Mouse (Mus musculus) macrophage (primary cell): ENCODE results near the gene Sox18. TPM values are rescaled to one million over a fixed set of nuclear protein-coding genes. Genes with fewer than 3 reads are reported as not detected.

Experiments used
- H3K27ac ChIP-seq: fragments of 350-480 bp; formaldehyde crosslinking; 2 replicates; pipeline ENCODE4 v1.9.0; 2021
- H3K36me3 ChIP-seq: fragments of 350-480 bp; formaldehyde crosslinking; 2 replicates; pipeline ENCODE4 v1.9.0; 2021; ENCODE audit errors: inconsistent target
- H3K4me3 ChIP-seq: fragments of 350-480 bp; formaldehyde crosslinking; 2 replicates; pipeline ENCODE4 v1.9.0; 2021; ENCODE audit errors: inconsistent target
- H3K79me2 ChIP-seq: fragments of 350-480 bp; formaldehyde crosslinking; 2 replicates; pipeline ENCODE4 v1.9.0; 2021; ENCODE audit errors: inconsistent target
- WGBS: methylation state at CpG from one replicate; pipeline ENCODE4 v1.1.7; 2026; ENCODE audit warnings: inconsistent platforms; ENCODE audit not compliant: missing documents; 5-methylcytosine and 5-hydroxymethylcytosine counted together
- polyA plus RNA-seq: library from polyadenylated mRNA; stranded (reverse); fragments of 250-400 nt; gene quantifications from 3 replicates; pipeline ENCODE4 v1.2.4, GENCODE M21; 2018; ENCODE audit warnings: inconsistent platforms
- total RNA-seq, 78 experiments: library from RNA; depleted of rRNA; stranded (reverse); fragments of 250-400 nt; gene quantifications; 1 replicate in 9 of 78; 2 replicates in 24 of 78; 3 replicates in 43 of 78; 4 replicates in 2 of 78; pipeline ENCODE4 v1.2.4; 2018; ENCODE audit warnings: inconsistent platforms in 56 of 78

Gene Sox18
- not detected for total RNA-seq (2018; cell fraction: chromatin; rRNA removed)
- not detected for total RNA-seq (2018; cell fraction: cytosol; rRNA removed)
- total RNA-seq (2018; cell fraction: nucleus; rRNA removed): not detected
- polyA plus RNA-seq: 0.15 TPM in 1 of 3 replicates, not detected in the others

- WGBS: 4% methylated on average over 39 of the region's 43 CpGs
- no peak within 1 kb of the TSS for H3K27ac ChIP-seq
- no peaks in the 10 kb centered on the region for H3K36me3 ChIP-seq
- H3K79me2 ChIP-seq: no peaks in the 10 kb centered on the region
- H3K4me3 ChIP-seq: no peak within 1 kb of the TSS
Measured at GRCm38 (mm10) chr2:181671326-181671725, at the start of gene Sox18. TSS of gene Sox18 (minus strand) at chr2:181671640.

GRCm38 (mm10) chr2:181721200-181721599 is 49.8 kb upstream of the Sox18 start:
- Histone ChIP-seq H3K4me3 (no peak overlapping the region), H3K36me3 (no peaks in the 10 kb centered on the region), H3K27ac (no peak overlapping the region), H3K79me2 (no peaks in the 10 kb centered on the region)

DNA sequence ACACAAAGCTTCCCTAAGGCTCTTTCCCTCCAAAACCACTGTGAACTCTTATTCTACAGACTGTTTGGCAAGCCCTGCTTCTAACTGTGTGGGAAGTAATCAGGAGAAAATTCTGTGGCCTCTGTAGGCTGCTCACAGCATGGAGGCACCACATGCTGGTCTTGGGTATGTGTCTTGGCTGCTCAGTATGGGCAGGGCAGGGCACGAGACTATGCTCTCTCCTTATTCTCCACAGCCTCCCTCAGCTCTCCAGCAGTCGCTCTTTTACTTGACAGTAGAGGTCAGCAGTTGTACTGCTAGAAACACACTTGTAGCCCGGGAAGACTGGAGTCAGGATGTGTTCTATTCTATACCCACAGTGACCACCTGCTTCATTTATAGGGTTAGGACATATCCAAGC is 48.6 kb upstream of the Sox18 start:
- no peak overlapping the region for H3K4me3 ChIP-seq
- no peak overlapping the region for H3K27ac ChIP-seq
- no peaks in the 10 kb centered on the region for H3K36me3 ChIP-seq
- WGBS: 67% methylated on average over 3 of the region's 3 CpGs
- no peaks in the 10 kb centered on the region for H3K79me2 ChIP-seq

DNA sequence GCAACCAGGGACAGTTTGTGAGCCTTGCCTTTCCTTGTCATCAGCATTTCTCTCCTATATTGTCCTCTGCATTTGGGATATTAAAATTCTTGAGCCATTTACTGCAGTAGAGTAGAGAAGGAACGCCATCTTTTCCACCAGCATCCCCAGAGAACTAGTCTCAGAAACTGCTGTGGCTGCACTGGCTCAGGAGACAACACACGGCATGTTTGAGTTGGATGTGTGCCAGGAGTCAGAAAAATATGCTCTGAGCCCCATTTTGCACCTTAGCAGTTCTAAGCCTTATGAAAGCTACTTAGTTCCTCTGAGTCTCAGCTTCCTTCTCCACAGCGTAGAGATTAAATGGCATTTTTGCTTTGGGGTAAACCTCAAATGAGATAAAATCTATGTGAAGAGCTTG is 45.6 kb upstream of the Sox18 start:
- WGBS: 33% methylated on average over 3 of the region's 3 CpGs
- no peak overlapping the region for H3K27ac ChIP-seq
- no peaks in the 10 kb centered on the region for H3K79me2 ChIP-seq
- H3K36me3 ChIP-seq: no peaks in the 10 kb centered on the region
- no peak overlapping the region for H3K4me3 ChIP-seq

- Histone ChIP-seq H3K27ac (no peak overlapping the region), H3K79me2 (no peaks in the 10 kb centered on the region), H3K4me3 (no peak overlapping the region), H3K36me3 (no peaks in the 10 kb centered on the region)
- 80% methylated on average over 3 of the region's 3 CpGs for WGBS
Measured at GRCm38 (mm10) chr2:181715382-181715781, 43.9 kb upstream of the Sox18 start.

DNA sequence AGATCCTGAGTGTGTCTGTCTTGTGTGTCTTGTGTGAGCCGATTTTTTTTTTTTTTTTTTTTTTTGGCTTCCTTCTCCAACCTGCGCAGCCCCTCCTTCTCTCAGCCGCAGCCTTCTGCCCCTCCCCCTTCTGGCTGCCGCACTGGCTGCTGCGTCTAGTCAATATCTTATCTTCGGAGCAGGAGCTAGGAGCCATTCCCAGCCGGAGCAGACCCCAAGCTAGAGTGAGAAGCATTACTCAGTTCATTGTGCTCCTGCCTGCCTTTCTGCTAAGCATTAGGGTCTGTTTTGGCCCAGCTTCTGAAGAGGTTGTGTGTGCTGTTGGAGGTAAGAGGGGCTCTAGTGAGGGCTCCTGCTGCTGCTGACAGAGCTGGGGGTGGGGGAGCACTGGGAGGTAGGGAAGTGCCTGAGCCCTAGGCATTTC is 43.5 kb upstream of the Sox18 start, which contains the start of gene Oprl1:
Gene Oprl1, plus strand, starts transcription at position 114 of the 424 bp plus-strand sequence.
- 3% methylated on average over 6 of the region's 7 CpGs for WGBS
- no peaks in the 10 kb centered on the region for H3K36me3 ChIP-seq
- H3K27ac ChIP-seq: no peak within 1 kb of the TSS
- H3K79me2 ChIP-seq: no peaks in the 10 kb centered on the region
- H3K4me3 ChIP-seq: no peak within 1 kb of the TSS

DNA sequence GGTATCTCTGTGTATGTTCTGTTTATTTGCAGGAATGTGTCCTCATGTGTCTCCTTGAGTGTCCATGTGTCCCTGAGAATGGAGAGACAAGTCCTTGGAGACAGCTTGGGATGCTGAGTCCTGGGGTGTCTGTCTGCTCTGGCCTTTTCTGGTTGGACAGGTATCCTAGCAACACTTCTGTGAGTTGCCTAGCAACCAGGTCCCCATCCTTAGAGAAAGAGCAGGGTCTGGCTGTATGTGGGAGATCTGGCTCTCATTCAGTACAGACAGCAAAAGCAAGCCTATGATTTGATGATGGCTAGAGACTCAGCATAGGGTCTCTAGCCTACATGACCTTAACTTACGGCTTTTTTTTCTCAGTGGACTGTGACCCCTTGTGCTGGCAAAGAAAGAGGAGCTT is 42.3 kb upstream of the Sox18 start:
- Histone ChIP-seq H3K27ac (no peak overlapping the region), H3K36me3 (no peaks in the 10 kb centered on the region), H3K4me3 (no peak overlapping the region), H3K79me2 (no peaks in the 10 kb centered on the region)
- 83% methylated on average over 1 of the region's 1 CpGs for WGBS

GRCm38 (mm10) chr2:181706668-181707067 is 35.2 kb upstream of the Sox18 start:
- Histone ChIP-seq H3K79me2 (no peaks in the 10 kb centered on the region), H3K27ac (no peak overlapping the region), H3K36me3 (no peaks in the 10 kb centered on the region), H3K4me3 (no peak overlapping the region)
- 48% methylated on average over 3 of the region's 4 CpGs for WGBS

- H3K79me2 ChIP-seq: peaks cover 3% of the 10 kb centered on the region
- H3K36me3 ChIP-seq: no peaks in the 10 kb centered on the region
- H3K4me3 ChIP-seq: no peak within 1 kb of the TSS
- WGBS: 63% methylated on average over 5 of the region's 5 CpGs
- no peak within 1 kb of the TSS for H3K27ac ChIP-seq
Measured at GRCm38 (mm10) chr2:181698241-181698640, 26.8 kb upstream of the Sox18 start, which contains the start of gene Lkaaear1. TSS of gene Lkaaear1 (minus strand) at chr2:181698442.

DNA sequence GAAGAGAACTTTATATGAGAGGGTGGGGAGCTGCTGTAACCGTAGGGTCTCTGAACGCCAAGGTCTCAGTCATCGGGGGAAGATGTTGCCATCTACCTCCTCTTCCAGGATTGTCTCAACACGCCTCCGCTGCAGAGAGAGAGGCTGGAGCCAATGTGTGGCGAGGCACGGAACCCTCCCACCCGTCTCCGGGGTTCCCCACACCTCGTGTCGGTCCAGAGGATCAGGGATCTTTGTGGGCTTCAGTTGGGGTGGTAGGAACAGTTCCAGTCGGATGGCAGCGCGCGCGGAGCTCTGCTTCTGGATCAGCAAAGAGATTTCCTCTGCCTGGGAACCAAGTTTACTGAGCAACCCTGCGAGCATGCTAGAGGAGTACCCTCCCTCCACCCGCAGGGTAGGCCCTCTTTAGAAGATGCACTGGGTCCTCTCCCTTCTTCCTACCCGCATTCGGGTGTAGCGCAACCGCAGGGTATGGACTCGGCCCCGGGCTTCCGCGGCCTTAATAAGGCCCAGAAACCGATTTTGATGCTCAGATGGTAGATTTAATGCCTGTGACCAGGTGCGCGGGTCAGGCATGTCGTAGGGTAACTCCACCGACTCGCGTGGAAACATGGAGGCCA is 25.5 kb upstream of the Sox18 start:
- Histone ChIP-seq H3K79me2 (peaks cover 16% of the 10 kb centered on the region), H3K36me3 (no peaks in the 10 kb centered on the region), H3K4me3 (no peak overlapping the region), H3K27ac (no peak overlapping the region)
- WGBS: 93% methylated on average over 33 of the region's 33 CpGs

DNA sequence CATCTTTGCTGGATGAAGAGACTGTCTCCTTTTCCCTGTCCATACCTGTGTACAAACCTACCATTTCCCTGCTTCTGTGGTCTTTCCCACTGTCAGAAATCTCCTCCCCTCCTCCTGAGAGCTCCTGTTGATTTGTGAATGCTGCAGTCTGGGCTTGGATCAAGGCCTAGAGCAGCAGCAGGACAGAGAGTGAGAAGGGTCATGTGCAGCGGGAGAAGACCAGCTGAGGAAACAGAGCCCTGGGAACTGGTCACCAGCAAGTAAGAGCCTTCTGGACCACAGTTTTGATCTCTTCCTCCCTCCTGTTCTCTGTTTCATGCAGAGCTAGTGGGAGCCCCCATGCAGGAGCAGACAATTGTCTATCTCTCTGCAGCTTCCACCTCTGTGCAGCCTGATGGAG is 24.3 kb upstream of the Sox18 start:
- Histone ChIP-seq H3K36me3 (0 out of 2 replicates have a peak, but pooled peaks cover 1% of the 10 kb centered on the region), H3K27ac (no peak overlapping the region), H3K4me3 (no peak overlapping the region), H3K79me2 (peaks cover 28% of the 10 kb centered on the region)
- WGBS: 78% methylated on average over 1 of the region's 1 CpGs

DNA sequence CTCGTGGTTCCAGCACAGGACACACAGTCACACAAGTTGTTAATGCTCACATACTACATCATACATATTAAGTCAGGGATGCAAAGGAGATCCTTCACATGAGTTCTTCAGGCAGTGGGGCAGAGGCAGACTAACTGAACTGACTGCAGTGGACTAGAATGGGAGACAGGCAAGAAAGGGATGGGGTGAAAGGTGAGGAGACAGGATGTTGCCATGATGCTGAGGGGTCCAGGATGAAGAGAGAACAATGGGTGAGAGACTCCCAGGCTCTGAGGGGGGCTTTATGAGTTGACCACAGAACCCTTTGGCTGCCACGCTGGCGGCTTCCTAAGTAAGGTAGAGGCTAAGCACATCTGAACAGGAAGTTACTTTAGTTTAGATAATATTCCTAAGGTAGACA is 23.1 kb upstream of the Sox18 start:
- no peak overlapping the region for H3K27ac ChIP-seq
- H3K36me3 ChIP-seq: peaks cover 11% of the 10 kb centered on the region; the same call in 1 of the 2 replicates
- peaks cover 39% of the 10 kb centered on the region for H3K79me2 ChIP-seq
- 90% methylated on average over 3 of the region's 3 CpGs for WGBS
- no peak overlapping the region; the same call in 1 of the 2 replicates for H3K4me3 ChIP-seq

GRCm38 (mm10) chr2:181693339-181694280 is 22.2 kb upstream of the Sox18 start, which contains the start of gene Rgs19:
TSS of gene Rgs19 (minus strand) at chr2:181693977.
- WGBS: under 1% methylated on average over 45 of the region's 75 CpGs
- peak within 1 kb of the TSS; percentile 94 for H3K4me3 ChIP-seq
- peaks cover 20% of the 10 kb centered on the region; the same call in 1 of the 2 replicates for H3K36me3 ChIP-seq
- H3K27ac ChIP-seq: peak within 1 kb of the TSS; percentile 89
- H3K79me2 ChIP-seq: peaks cover 49% of the 10 kb centered on the region

DNA sequence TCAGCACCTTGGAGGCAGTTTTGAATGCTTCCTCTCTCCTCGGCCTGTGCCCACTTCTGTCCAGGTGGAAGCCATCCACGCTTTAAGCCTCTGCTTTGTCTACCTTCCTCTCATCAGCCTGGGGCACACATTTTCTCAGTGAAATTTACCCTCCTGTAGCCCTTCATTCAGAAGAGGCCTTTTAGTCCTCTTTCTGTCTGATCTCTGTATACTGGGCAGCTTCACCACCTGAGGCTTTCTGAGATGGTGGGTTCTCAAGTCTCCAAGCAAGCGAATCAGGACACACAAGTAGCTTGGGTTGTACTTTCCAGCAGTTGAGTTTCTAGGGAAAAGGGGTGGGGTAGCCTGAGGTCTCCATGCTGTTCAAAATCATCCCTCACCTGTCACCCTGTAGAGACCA is 20.9 kb upstream of the Sox18 start:
- Histone ChIP-seq H3K27ac (peak overlapping the region; percentile 89), H3K79me2 (peaks cover 49% of the 10 kb centered on the region), H3K4me3 (peak overlapping the region; percentile 94), H3K36me3 (peaks cover 27% of the 10 kb centered on the region; the same call in 1 of the 2 replicates)
- 48% methylated on average over 3 of the region's 3 CpGs for WGBS
